Mouse (Mus musculus): ENCODE measurements at regions not wholly inside any gene's neighbourhood (a gene's known extent, or its start where the extent isn't known, plus 50 kb on each side); places are given as distances from the start of the nearest gene placed in this dataset.

DNA sequence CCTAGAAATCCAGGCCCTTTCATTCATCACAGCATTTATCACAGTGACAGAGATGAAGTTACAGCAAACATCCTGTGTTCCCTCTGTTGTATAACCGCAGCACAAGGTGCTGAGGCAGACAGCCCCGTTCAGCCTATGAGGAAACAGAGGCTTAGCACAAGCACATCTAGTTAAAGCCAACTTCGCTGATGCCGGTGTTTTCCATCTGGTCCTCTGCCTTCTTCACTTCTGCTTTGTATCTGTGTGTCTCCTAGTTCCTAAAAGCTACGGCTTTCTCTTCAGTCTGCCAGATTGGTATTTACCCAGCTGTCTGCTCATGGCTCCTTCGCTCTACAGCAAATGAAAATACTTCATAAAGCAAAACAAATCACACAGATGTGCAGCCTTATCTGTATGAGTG is 256.5 kb upstream of the Clint1 start:
- no peak overlapping the region for H3K4me2 ChIP-seq (ENCODE audit: low read length)
- ATAC-seq (no peak), DNase-seq (ENCODE audit: low spot score) (no peak)
- H3K27ac ChIP-seq (ENCODE audit: low read depth, low read length): no peak overlapping the region
- H3K9me3 ChIP-seq (replicated peaks; ENCODE audit: control insufficient read depth, low read length): no peaks in the 10 kb centered on the region
- no peak overlapping the region for H3K9ac ChIP-seq (ENCODE audit: low read length)
- H3K4me1 ChIP-seq (ENCODE audit: control insufficient read depth, insufficient read depth, low read length): peaks cover 10% of the 10 kb centered on the region; the same call in 1 of the 2 replicates
- no peaks in the 10 kb centered on the region for H3K36me3 ChIP-seq (ENCODE audit: control insufficient read depth, insufficient read depth, low read length)
- no peaks in the 10 kb centered on the region for H3K27me3 ChIP-seq (replicated peaks; ENCODE audit: control insufficient read depth, insufficient read depth, low read length)
- 91% methylated on average over 6 of the region's 6 CpGs for WGBS
- H3K4me3 ChIP-seq (ENCODE audit: low read depth, low read length): no peak overlapping the region

DNA sequence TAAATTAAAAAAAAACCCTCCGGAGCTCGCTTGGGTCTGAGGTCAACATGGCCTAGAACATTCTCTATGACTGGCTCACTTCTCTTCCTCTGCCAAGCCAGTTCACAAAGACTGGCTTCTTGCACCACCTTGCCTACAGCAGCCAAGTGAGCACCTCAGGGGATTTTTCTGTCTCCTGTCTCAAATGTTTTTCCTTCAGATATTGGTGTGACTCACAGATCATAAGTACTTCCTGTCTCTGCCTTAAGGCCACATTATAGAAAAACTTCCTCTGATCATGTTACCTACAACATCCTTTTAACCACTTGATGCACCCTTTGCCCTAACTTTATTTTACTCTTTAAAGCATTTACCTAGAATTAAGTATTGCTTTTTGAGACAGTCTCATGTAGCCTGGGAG is 230.0 kb upstream of the Clint1 start:
- no peaks in the 10 kb centered on the region for H3K4me1 ChIP-seq (ENCODE audit: control insufficient read depth, insufficient read depth, low read length)
- H3K36me3 ChIP-seq (ENCODE audit: control insufficient read depth, insufficient read depth, low read length): no peaks in the 10 kb centered on the region
- H3K9me3 ChIP-seq (replicated peaks; ENCODE audit: control insufficient read depth, low read length): no peaks in the 10 kb centered on the region
- H3K27me3 ChIP-seq (replicated peaks; ENCODE audit: control insufficient read depth, insufficient read depth, low read length): no peaks in the 10 kb centered on the region
- H3K27ac ChIP-seq (ENCODE audit: low read depth, low read length): no peak overlapping the region
- ATAC-seq (no peak), DNase-seq (ENCODE audit: low spot score) (no peak)
- no peak overlapping the region for H3K4me2 ChIP-seq (ENCODE audit: low read length)
- WGBS: 90% methylated on average over 2 of the region's 2 CpGs
- no peak overlapping the region for H3K9ac ChIP-seq (ENCODE audit: low read length)
- H3K4me3 ChIP-seq (ENCODE audit: low read depth, low read length): no peak overlapping the region

DNA sequence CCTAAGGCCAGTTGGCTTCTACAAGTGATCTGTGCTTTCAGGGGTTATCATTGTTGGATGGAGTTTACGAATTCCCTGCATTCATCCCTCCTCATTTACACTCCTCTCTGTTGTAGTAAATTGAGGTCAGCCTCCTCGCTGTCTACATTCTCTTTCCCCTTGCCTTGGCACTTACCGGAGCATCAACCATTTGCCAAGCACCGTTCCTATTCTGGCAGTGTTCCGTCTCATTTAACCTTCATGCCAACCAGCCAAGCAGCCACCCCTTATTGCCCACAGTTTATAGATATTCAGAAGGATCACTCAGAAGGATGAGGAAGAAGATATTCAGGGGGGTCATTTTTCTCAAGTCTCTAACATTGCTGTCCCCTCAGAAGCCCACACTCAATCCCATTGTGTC is 229.2 kb upstream of the Clint1 start:
- H3K27me3 ChIP-seq (replicated peaks; ENCODE audit: control insufficient read depth, insufficient read depth, low read length): no peaks in the 10 kb centered on the region
- 75% methylated on average over 5 of the region's 5 CpGs for WGBS

DNA sequence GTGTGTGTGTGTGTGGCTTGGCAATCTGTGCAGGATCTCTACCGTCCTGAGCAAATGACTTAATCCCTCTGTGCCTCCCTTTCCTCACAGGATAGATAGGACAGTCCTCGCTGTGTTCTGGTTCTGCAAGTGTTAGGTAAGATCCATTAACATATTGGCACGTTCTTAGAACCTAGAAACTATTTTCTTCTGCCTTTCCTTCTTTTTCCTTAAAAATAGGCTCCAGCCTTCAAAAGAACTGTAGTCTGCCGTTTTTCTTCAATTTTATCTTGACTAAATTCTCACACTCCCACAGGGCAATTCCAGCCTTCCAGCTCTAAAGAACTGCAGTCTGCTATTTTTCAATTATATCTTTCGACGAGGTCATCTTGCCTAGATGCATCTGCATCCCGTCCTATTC is 227.6 kb upstream of the Clint1 start:
- Histone ChIP-seq H3K4me3 (ENCODE audit: low read depth, low read length) (no peak overlapping the region), H3K4me2 (ENCODE audit: low read length) (no peak overlapping the region), H3K9ac (ENCODE audit: low read length) (no peak overlapping the region), H3K9me3 (replicated peaks; ENCODE audit: control insufficient read depth, low read length) (no peaks in the 10 kb centered on the region), H3K36me3 (ENCODE audit: control insufficient read depth, insufficient read depth, low read length) (no peaks in the 10 kb centered on the region), H3K27ac (ENCODE audit: low read depth, low read length) (no peak overlapping the region), H3K4me1 (ENCODE audit: control insufficient read depth, insufficient read depth, low read length) (no peaks in the 10 kb centered on the region), H3K27me3 (replicated peaks; ENCODE audit: control insufficient read depth, insufficient read depth, low read length) (no peaks in the 10 kb centered on the region)
- WGBS: 82% methylated on average over 7 of the region's 7 CpGs
- DNase-seq (ENCODE audit: low spot score): no peak
- ATAC-seq: no peak

More for the DNA sequence above, 229.2 kb upstream of the Clint1 start:
- Histone ChIP-seq H3K27ac (ENCODE audit: low read depth, low read length) (no peak overlapping the region), H3K9ac (ENCODE audit: low read length) (no peak overlapping the region), H3K4me2 (ENCODE audit: low read length) (no peak overlapping the region), H3K9me3 (replicated peaks; ENCODE audit: control insufficient read depth, low read length) (no peaks in the 10 kb centered on the region), H3K4me1 (ENCODE audit: control insufficient read depth, insufficient read depth, low read length) (no peaks in the 10 kb centered on the region), H3K4me3 (ENCODE audit: low read depth, low read length) (no peak overlapping the region), H3K36me3 (ENCODE audit: control insufficient read depth, insufficient read depth, low read length) (no peaks in the 10 kb centered on the region)
- no peak for ATAC-seq
- no peak for DNase-seq (ENCODE audit: low spot score)

DNA sequence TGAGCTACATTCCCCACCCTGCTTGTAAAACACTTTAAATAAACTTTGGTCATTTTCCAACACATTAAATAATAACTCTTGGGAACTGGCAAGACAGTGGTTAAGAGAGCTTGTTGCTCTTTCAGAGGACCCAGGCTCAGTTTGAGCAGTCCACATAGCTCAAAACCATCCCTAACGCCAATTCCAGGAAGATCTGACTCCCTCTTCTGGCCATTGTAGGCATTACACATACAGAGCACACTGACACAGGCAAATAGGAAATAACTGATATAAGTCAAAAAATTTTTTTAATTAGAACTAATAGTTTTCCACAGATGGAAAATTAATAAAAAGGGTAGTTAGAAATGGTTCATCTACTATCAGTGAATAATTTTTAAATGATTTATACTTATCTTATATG is 222.6 kb upstream of the Clint1 start:
- Histone ChIP-seq H3K9ac (ENCODE audit: low read length) (no peak overlapping the region), H3K36me3 (ENCODE audit: control insufficient read depth, insufficient read depth, low read length) (no peaks in the 10 kb centered on the region), H3K4me2 (ENCODE audit: low read length) (no peak overlapping the region), H3K4me3 (ENCODE audit: low read depth, low read length) (no peak overlapping the region), H3K27me3 (replicated peaks; ENCODE audit: control insufficient read depth, insufficient read depth, low read length) (no peaks in the 10 kb centered on the region), H3K4me1 (ENCODE audit: control insufficient read depth, insufficient read depth, low read length) (no peaks in the 10 kb centered on the region), H3K9me3 (replicated peaks; ENCODE audit: control insufficient read depth, low read length) (no peaks in the 10 kb centered on the region), H3K27ac (ENCODE audit: low read depth, low read length) (no peak overlapping the region)
- ATAC-seq: no peak
- 18% methylated on average over 1 of the region's 1 CpGs for WGBS
- no peak for DNase-seq (ENCODE audit: low spot score)

DNA sequence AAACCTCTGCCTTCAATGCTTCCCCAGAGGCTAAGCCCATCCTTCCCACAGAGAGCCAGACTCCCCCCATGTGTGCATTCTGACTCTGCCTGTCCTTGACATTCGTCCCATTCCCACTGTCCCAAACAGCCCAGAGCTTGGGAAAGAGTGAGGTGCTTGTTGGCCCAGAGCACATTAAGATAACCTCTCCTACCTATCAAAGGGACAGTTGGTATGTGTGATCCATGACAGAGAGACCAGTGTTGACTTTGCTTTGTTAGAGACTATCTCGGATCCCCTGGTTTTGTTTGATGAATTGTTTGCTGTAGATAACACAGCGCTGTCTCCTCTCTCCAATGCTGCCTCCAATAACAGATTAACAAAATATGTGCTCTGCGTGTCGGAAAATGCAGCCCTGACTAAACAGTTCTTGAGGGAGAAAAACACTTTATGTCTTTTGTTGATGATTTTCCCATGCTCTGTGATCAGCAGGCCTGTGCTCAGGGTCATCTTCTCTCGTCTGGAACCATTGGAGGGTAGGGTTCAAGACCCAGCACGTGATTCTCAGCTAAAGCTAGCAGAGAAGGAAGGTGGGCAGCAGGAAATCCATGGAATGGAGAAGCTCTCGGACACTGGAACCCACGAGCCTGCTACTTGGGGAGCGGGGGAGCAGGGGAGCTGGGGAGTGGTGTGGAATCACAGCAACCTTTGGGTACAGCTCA is 217.2 kb upstream of the Clint1 start:
- ATAC-seq: no peak
- Histone ChIP-seq H3K9me3 (replicated peaks; ENCODE audit: control insufficient read depth, low read length) (no peaks in the 10 kb centered on the region), H3K9ac (ENCODE audit: low read length) (no peak overlapping the region), H3K4me3 (ENCODE audit: low read depth, low read length) (no peak overlapping the region), H3K4me1 (ENCODE audit: control insufficient read depth, insufficient read depth, low read length) (peaks cover 3% of the 10 kb centered on the region; the same call in 1 of the 2 replicates), H3K36me3 (ENCODE audit: control insufficient read depth, insufficient read depth, low read length) (no peaks in the 10 kb centered on the region), H3K27ac (ENCODE audit: low read depth, low read length) (no peak overlapping the region), H3K4me2 (ENCODE audit: low read length) (no peak overlapping the region), H3K27me3 (replicated peaks; ENCODE audit: control insufficient read depth, insufficient read depth, low read length) (no peaks in the 10 kb centered on the region)
- DNase-seq (ENCODE audit: low spot score): no peak
- WGBS: 86% methylated on average over 10 of the region's 10 CpGs

DNA sequence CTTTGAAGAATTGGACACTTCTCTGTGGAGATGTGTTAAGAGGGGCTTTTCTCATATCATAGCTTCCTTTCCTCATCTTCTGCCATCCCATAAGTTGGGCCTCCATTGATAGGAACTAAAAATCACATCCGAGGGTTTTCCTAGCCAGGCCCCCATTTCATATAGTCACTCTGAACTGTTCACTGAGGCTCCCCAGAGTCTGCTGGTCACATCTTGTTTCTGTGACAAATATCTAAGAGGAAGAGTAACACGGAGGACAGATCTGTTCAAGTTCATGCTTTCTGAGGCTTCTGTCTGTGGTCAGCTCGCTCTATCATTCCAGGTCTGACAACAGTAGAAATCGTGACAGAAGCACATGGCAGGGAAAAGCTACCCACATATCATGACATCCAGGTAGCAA is 216.0 kb upstream of the Clint1 start:
- Histone ChIP-seq H3K27ac (ENCODE audit: low read depth, low read length) (no peak overlapping the region), H3K4me1 (ENCODE audit: control insufficient read depth, insufficient read depth, low read length) (peaks cover 3% of the 10 kb centered on the region; the same call in 1 of the 2 replicates), H3K9ac (ENCODE audit: low read length) (no peak overlapping the region), H3K27me3 (replicated peaks; ENCODE audit: control insufficient read depth, insufficient read depth, low read length) (no peaks in the 10 kb centered on the region), H3K4me3 (ENCODE audit: low read depth, low read length) (no peak overlapping the region), H3K36me3 (ENCODE audit: control insufficient read depth, insufficient read depth, low read length) (no peaks in the 10 kb centered on the region), H3K4me2 (ENCODE audit: low read length) (no peak overlapping the region), H3K9me3 (replicated peaks; ENCODE audit: control insufficient read depth, low read length) (no peaks in the 10 kb centered on the region)
- ATAC-seq: no peak
- 87% methylated on average over 4 of the region's 4 CpGs for WGBS
- DNase-seq (ENCODE audit: low spot score): no peak

DNA sequence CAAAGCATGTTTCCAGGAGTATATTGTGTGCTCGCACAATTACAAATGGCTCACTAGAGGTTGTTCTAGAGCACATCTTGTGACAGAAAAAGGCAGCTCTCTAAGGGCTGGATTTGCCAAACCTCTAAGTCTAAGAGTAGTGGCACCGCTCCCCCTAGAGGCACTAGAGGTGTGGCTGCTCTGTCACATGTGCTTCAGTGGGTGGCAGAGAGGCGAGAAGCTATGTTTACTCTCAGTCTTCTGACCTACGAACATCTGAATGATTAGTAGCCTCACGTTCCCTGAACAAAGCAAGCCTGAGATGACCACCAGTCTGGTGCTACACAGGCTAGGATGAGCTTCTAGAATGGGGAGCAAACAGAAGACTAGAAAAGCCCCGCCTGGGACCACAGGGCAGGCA is 212.6 kb upstream of the Clint1 start:
- 85% methylated on average over 6 of the region's 6 CpGs for WGBS
- ATAC-seq: no peak

DNA sequence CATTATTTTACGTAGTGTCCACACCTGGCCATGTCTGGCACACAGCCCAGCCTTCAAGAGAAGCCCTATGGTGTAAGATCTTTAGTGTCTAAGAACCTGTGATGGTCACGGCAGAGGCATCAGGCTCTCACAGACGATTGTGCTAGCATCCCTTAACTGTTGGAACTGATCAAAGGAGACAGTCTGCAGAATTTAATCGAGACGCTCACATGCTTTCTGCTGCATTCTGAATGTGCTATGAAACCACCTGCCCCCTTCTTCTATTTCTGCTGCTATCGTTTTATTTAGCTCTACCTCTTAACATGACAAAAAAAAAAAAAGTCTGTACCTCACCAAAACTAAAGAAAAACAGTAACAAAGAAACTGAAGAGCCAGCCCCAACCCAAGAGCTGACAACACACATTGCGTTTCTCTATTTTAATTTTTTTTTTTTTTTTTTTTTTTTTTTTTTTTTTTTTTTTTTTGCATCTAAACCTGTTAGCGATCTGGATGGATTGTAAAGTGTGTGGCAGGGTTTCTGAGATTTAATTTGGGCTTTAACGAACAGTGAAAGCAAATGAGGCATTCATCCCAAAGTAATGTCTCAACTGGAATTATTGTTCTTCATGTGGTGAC is 209.6 kb upstream of the Clint1 start:
- H3K4me2 ChIP-seq (ENCODE audit: low read length): no peak overlapping the region
- H3K4me1 ChIP-seq (ENCODE audit: control insufficient read depth, insufficient read depth, low read length): peaks cover 3% of the 10 kb centered on the region; the same call in 1 of the 2 replicates
- no peaks in the 10 kb centered on the region for H3K27me3 ChIP-seq (replicated peaks; ENCODE audit: control insufficient read depth, insufficient read depth, low read length)
- H3K27ac ChIP-seq (ENCODE audit: low read depth, low read length): no peak overlapping the region
- H3K9ac ChIP-seq (ENCODE audit: low read length): no peak overlapping the region
- DNase-seq (ENCODE audit: low spot score): no peak
- ATAC-seq: no peak
- H3K36me3 ChIP-seq (ENCODE audit: control insufficient read depth, insufficient read depth, low read length): no peaks in the 10 kb centered on the region
- no peak overlapping the region for H3K4me3 ChIP-seq (ENCODE audit: low read depth, low read length)
- H3K9me3 ChIP-seq (replicated peaks; ENCODE audit: control insufficient read depth, low read length): no peaks in the 10 kb centered on the region
- 53% methylated on average over 9 of the region's 9 CpGs for WGBS

More for the DNA sequence above, 212.6 kb upstream of the Clint1 start:
- H3K4me3 ChIP-seq (ENCODE audit: low read depth, low read length): no peak overlapping the region
- H3K4me2 ChIP-seq (ENCODE audit: low read length): no peak overlapping the region
- peaks cover 3% of the 10 kb centered on the region; the same call in 1 of the 2 replicates for H3K4me1 ChIP-seq (ENCODE audit: control insufficient read depth, insufficient read depth, low read length)
- H3K9ac ChIP-seq (ENCODE audit: low read length): no peak overlapping the region
- no peaks in the 10 kb centered on the region for H3K36me3 ChIP-seq (ENCODE audit: control insufficient read depth, insufficient read depth, low read length)
- H3K27ac ChIP-seq (ENCODE audit: low read depth, low read length): no peak overlapping the region
- H3K9me3 ChIP-seq (replicated peaks; ENCODE audit: control insufficient read depth, low read length): no peaks in the 10 kb centered on the region
- no peak for DNase-seq (ENCODE audit: low spot score)
- H3K27me3 ChIP-seq (replicated peaks; ENCODE audit: control insufficient read depth, insufficient read depth, low read length): no peaks in the 10 kb centered on the region

All from forebrain, embryonic 14.5 days (tissue).